Mouse (Mus musculus) MN1 (cell line): ENCODE measurements around the gene Plekho2.

Experiments used
- DNase-seq: peaks from one replicate; pipeline ENCODE4 v3.0.0-alpha.2; 2016; ENCODE audit warnings: low spot score

The Plekho2 gene

GRCm38 (mm10) chr9:65529659-65530058, 50.2 kb downstream of the Plekho2 start:
- DNase-seq, result no peak

GRCm38 (mm10) chr9:65528417-65529038, 51.3 kb downstream of the Plekho2 start:
- no peak for DNase-seq

- no peak for DNase-seq
Measured at GRCm38 (mm10) chr9:65525445-65526195, 54.2 kb downstream of the Plekho2 start.

- DNase-seq, result peak; percentile 86
Measured at GRCm38 (mm10) chr9:65523611-65524364, 56.1 kb downstream of the Plekho2 start.

- DNase-seq, result no peak
Measured at GRCm38 (mm10) chr9:65520505-65520876, 59.3 kb downstream of the Plekho2 start.

- peak; percentile 54 for DNase-seq
Measured at GRCm38 (mm10) chr9:65519807-65520504, 59.9 kb downstream of the Plekho2 start, which contains the start of gene Ankdd1a. Ankdd1a (minus strand) TSS chr9:65520193.

GRCm38 (mm10) chr9:65514851-65515261, 65.0 kb downstream of the Plekho2 start:
- DNase-seq, result peak; percentile 72

GRCm38 (mm10) chr9:65514431-65514830, 65.4 kb downstream of the Plekho2 start:
- DNase-seq, result no peak

GRCm38 (mm10) chr9:65512520-65512919, 67.3 kb downstream of the Plekho2 start:
- DNase-seq, result no peak

GRCm38 (mm10) chr9:65508449-65508848, 71.4 kb downstream of the Plekho2 start:
- peak; percentile 30 for DNase-seq

GRCm38 (mm10) chr9:65502721-65503505, 76.9 kb downstream of the Plekho2 start:
- peak; percentile 16 for DNase-seq
